Mouse (Mus musculus) myocyte (in vitro differentiated cells): Measurements from ENCODE around the gene Mff. TPM values are rescaled to one million over a fixed set of nuclear protein-coding genes. Genes with fewer than 3 reads are reported as not detected.

Source experiments
- H3K27me3 ChIP-seq: one replicate; pipeline ENCODE4 v1.6.1; 2011; ENCODE audit not compliant: control insufficient read depth, insufficient read depth, insufficient read length
- H3K36me3 ChIP-seq: one replicate; pipeline ENCODE4 v1.6.1; 2011; ENCODE audit not compliant: control insufficient read depth, insufficient read depth
- H3K4me2 ChIP-seq: one replicate; pipeline ENCODE4 v1.6.1; 2011; ENCODE audit warnings: low read depth, control low read depth
- H3K4me3 ChIP-seq: one replicate; pipeline ENCODE4 v1.5.1; 2011; ENCODE audit warnings: mild to moderate bottlenecking, control low read depth, moderate library complexity
- H3K79me2 ChIP-seq: one replicate; pipeline ENCODE4 v1.6.1; 2011; ENCODE audit not compliant: control insufficient read depth, insufficient read depth
- H3ac ChIP-seq: one replicate; pipeline ENCODE4 v1.6.1; 2011; ENCODE audit not compliant: control insufficient read depth, insufficient read length
- CEBPB ChIP-seq: IDR thresholded peaks from 2 replicates; pipeline ENCODE4 v1.6.1; 2011; ENCODE audit warnings: mild to moderate bottlenecking, moderate library complexity; ENCODE audit not compliant: poor library complexity, insufficient read depth, severe bottlenecking
- E2F4 ChIP-seq: IDR thresholded peaks from one replicate; pipeline ENCODE4 v1.6.1; 2011; ENCODE audit warnings: mild to moderate bottlenecking, control low read depth, moderate library complexity; ENCODE audit not compliant: insufficient read depth
- MAX ChIP-seq: IDR thresholded peaks from one replicate; pipeline ENCODE4 v1.6.1; 2011; ENCODE audit warnings: low read depth, mild to moderate bottlenecking, control low read depth
- MYOD1 ChIP-seq, 3 experiments: IDR thresholded peaks; one replicate each; pipeline ENCODE4 v1.6.1; 2011; ENCODE audit warnings: control low read depth in 2 of 3, low read depth in 2 of 3, mild to moderate bottlenecking in 2 of 3, moderate library complexity in 1 of 3; ENCODE audit not compliant: insufficient read length in 2 of 3, control insufficient read depth in 1 of 3
- MYOG ChIP-seq, 3 experiments: IDR thresholded peaks; one replicate each; pipeline ENCODE4 v1.6.1; 2011; ENCODE audit warnings: control low read depth in 2 of 3, low read depth in 2 of 3, mild to moderate bottlenecking in 2 of 3; ENCODE audit not compliant: insufficient read length in 2 of 3, control insufficient read depth in 1 of 3, insufficient read depth in 1 of 3
- POLR2A ChIP-seq: IDR thresholded peaks from one replicate; pipeline ENCODE4 v1.6.1; 2011; ENCODE audit warnings: low read depth, mild to moderate bottlenecking, control low read depth, moderate library complexity; ENCODE audit not compliant: insufficient read length
- POLR2AphosphoS2 ChIP-seq: IDR thresholded peaks from one replicate; pipeline ENCODE4 v1.6.1; 2011; ENCODE audit warnings: low read depth, control low read depth; ENCODE audit not compliant: insufficient read length
- REST ChIP-seq: IDR thresholded peaks from one replicate; pipeline ENCODE4 v1.6.1; 2011; ENCODE audit warnings: mild to moderate bottlenecking, control low read depth, moderate library complexity; ENCODE audit not compliant: insufficient read depth, insufficient read length
- SRF ChIP-seq: IDR thresholded peaks from one replicate; pipeline ENCODE4 v1.6.1; 2011; ENCODE audit warnings: low read depth; ENCODE audit not compliant: control insufficient read depth, insufficient read length
- TCF12 ChIP-seq: IDR thresholded peaks from one replicate; pipeline ENCODE4 v1.6.1; 2011; ENCODE audit warnings: mild to moderate bottlenecking, control low read depth; ENCODE audit not compliant: poor library complexity, insufficient read depth, severe bottlenecking
- TCF3 ChIP-seq: IDR thresholded peaks from one replicate; pipeline ENCODE4 v1.6.1; 2011; ENCODE audit warnings: low read depth, control low read depth; ENCODE audit not compliant: insufficient read length
- USF1 ChIP-seq: IDR thresholded peaks from one replicate; pipeline ENCODE4 v1.6.1; 2011; ENCODE audit warnings: low read depth, mild to moderate bottlenecking, control low read depth, moderate library complexity
- polyA plus RNA-seq: library from polyadenylated mRNA; unstranded; fragments of >200 nt; fragmentation: generic; extraction: Trizol; gene quantifications from one replicate; pipeline ENCODE4 v1.2.1, GENCODE M21; 2012; ENCODE audit warnings: missing spikeins

Gene Mff
- polyA plus RNA-seq, 1 experiment, result 121 TPM

- H3ac ChIP-seq, result no peak overlapping the region
- H3K4me3 ChIP-seq, result no peak overlapping the region
- no peaks in the 10 kb centered on the region for H3K27me3 ChIP-seq
- no peak overlapping the region for H3K4me2 ChIP-seq
- no peak for TF ChIP-seq USF1
- no peak for TF ChIP-seq SRF
- TF ChIP-seq TCF3, result no peak
- TF ChIP-seq CEBPB, result no peak
- no peak for TF ChIP-seq REST
- no peak for TF ChIP-seq MAX
- TF ChIP-seq POLR2A, result no peak
- TF ChIP-seq MYOD1 (IDR thresholded peaks at IDR 0.05; ENCODE audit: control insufficient read depth in 1 of 3, insufficient read length in 2 of 3, low read depth in 2 of 3), result no peak
- no peak for TF ChIP-seq MYOG (IDR thresholded peaks at IDR 0.05; ENCODE audit: control insufficient read depth in 1 of 3, insufficient read depth in 1 of 3, insufficient read length in 2 of 3, low read depth in 2 of 3)
- TF ChIP-seq TCF12, result no peak
- no peak for TF ChIP-seq E2F4
- TF ChIP-seq POLR2AphosphoS2, result no peak
- no peaks in the 10 kb centered on the region for H3K79me2 ChIP-seq
- no peaks in the 10 kb centered on the region for H3K36me3 ChIP-seq
These were observed 76.6 kb downstream of the Mff start for GRCm38 (mm10) chr1:82801105-82801783.

Other genes starting within 250 kb of the Mff start
- gene Col4a4, start 138.0 kb upstream of the Mff start, polyA plus RNA-seq, result 0.19 TPM
- gene Col4a3, start 138.0 kb upstream of the Mff start, polyA plus RNA-seq, result 0.08 TPM
- not detected for gene Tm4sf20, start 43.6 kb downstream of the Mff start, polyA plus RNA-seq
- not detected for gene Gm47791, start 46.4 kb downstream of the Mff start, polyA plus RNA-seq
- 21.7 TPM for gene Agfg1, start 114.6 kb downstream of the Mff start, polyA plus RNA-seq
- not detected for gene A030005L19Rik, start 188.4 kb downstream of the Mff start, polyA plus RNA-seq
- not detected for gene A030014E15Rik, start 200.0 kb downstream of the Mff start, polyA plus RNA-seq
- gene Gm6217, start 206.5 kb downstream of the Mff start, polyA plus RNA-seq, result not detected
- gene A030003K21Rik, start 218.5 kb downstream of the Mff start, polyA plus RNA-seq, result not detected
- not detected for gene Gm7544, start 231.1 kb downstream of the Mff start, polyA plus RNA-seq
- not detected for gene Gm47955, start 235.4 kb downstream of the Mff start, polyA plus RNA-seq